Mouse (Mus musculus) kidney, postnatal 25 days (tissue): Measurements from ENCODE around the gene Rab5a.

ENCODE experiments used
- DNase-seq, 2 experiments: peaks; one replicate each; pipeline ENCODE4 v3.0.0; 2021; ENCODE audit warnings: mixed read lengths in 2 of 2

The Rab5a gene

GRCm38 (mm10) chr17:53543591-53544324 lies 64.7 kb downstream of the Rab5a start:
- DNase-seq, result peak in 1 of 2 experiments; percentile 6

DNA sequence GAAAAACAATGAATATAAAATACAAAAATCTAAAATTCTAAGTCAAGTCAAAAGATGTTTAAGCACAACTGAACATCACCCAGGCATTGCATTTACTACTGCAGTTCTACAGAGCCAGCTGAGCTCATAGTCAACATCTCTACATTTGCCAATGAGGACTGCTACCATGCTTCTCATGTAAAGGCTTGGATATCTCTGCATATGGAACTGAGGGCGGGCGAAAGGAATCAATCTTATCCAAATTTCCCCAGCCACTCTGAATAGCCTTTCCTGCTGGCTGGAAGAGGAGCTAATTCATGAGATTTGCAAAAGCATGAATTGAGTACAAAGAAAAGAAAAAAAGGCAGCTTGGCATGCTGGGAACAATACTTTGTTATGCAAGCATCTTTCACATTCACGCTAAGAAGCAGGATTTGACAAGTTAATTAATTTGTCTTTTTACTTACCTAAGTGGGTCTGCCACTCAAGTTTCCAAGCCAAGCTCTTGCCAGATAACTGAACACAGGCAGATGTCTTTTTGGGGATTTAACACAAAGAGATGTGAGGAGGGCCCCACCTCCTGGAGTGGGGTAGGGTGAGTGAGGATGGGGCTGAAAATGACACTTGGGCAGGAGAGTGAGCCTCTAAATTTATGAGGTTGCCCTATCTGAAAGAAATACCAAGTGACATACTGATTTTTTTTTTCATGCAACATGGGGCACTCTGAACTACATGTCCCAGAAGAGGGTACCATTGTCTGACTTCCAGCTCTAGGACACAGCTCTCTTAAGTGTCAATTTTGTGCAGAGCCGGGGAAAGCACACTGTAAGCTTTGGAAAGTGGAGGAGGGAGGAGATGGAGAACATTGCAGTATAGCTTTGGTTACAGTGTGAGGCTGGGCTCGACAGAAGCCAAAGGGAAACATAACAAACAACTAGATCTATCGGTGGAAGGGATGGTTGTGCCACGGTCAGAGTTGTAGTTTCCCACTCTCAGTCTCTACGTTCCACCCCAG lies 72.6 kb downstream of the Rab5a start:
- DNase-seq, result no peak

DNA sequence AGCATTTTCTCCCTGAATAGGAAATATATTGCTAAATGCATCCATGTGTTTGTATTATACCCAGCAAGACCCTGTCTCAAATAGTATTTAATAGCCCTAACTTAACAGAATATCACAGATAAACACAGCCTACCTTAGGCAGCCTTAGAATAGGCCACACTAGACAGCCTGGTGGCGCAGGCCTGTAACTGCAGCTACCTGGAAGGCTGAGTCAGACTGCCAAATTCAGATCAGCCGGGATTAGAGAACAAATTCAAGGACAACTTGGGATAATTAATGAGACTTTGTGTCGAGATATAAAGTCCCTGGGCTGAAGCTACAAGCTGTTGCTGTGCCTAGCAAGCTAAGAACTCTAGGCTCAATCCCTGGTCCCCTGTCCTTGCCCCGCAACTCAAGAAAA lies 75.1 kb downstream of the Rab5a start:
- DNase-seq, result peak in 1 of 2 experiments; percentile 20

GRCm38 (mm10) chr17:53554813-53555212 lies 75.8 kb downstream of the Rab5a start:
- no peak for DNase-seq
